Comparison of ENCODE assay signal across 7 mouse cellular contexts in genomic region chr17:14204061-14204460, GRCm38 (mm10). TPM values are rescaled to one million over a fixed set of nuclear protein-coding genes. Genes with fewer than 3 reads are reported as not detected.
DNase-seq lines count a peak whose midpoint lies in the region; ATAC-seq and TF ChIP-seq lines count a peak whose summit lies in the region.

Dact2 (minus strand) TSS chr17:14204304.

- H3K27me3 ChIP-seq in heart, postnatal 0 days (ENCODE audit: control insufficient read depth, insufficient read depth, low read length) = peaks cover 63% of the 10 kb centered on the region
- peaks cover 73% of the 10 kb centered on the region for H3K27me3 ChIP-seq in midbrain, embryonic 13.5 days

- H3K27ac ChIP-seq in heart, postnatal 0 days (ENCODE audit: low read depth) = no peak within 1 kb of the TSS
- no peak within 1 kb of the TSS; the same call in 1 of the 2 replicates for H3K27ac ChIP-seq in midbrain, embryonic 13.5 days

- peak; percentile 93 for DNase-seq in R1 (ENCODE audit: low read depth, low spot score)
- peak; percentile 46 for DNase-seq in embryo, embryonic 11 days
- DNase-seq in heart, postnatal 0 days (ENCODE audit: low spot score) = no peak
- DNase-seq in left cerebral cortex, adult 8-10 months (ENCODE audit: low spot score in 2 of 2) = peak in 1 of 2 experiments; percentile 72
- DNase-seq in urinary bladder, postnatal 25 days (ENCODE audit: low spot score) = no peak
- no peak for DNase-seq in urinary bladder, postnatal 14 days (ENCODE audit: low spot score)

- H3K9me3 ChIP-seq in heart, postnatal 0 days (replicated peaks; ENCODE audit: control insufficient read depth, low read length) = no peaks in the 10 kb centered on the region
- H3K9me3 ChIP-seq in midbrain, embryonic 13.5 days = no peaks in the 10 kb centered on the region

- TF ChIP-seq EP300 in heart, postnatal 0 days (IDR thresholded peaks at IDR 0.05; ENCODE audit: low read depth) = no peak

- ATAC-seq in heart, postnatal 0 days (ENCODE audit: insufficient read depth, low read depth) = no peak
- ATAC-seq in midbrain, embryonic 13.5 days = 0 out of 2 replicates have a peak, but pooled peaks have one; percentile 21

- peak; percentile 17; the same call in 1 of the 2 replicates for TF ChIP-seq CTCF in heart, postnatal 0 days (IDR thresholded peaks at IDR 0.05; ENCODE audit: low read depth)

- peak within 1 kb of the TSS; percentile 33; the same call in 1 of the 2 replicates for H3K9ac ChIP-seq in heart, postnatal 0 days (replicated peaks; ENCODE audit: low read depth, low read length)
- peak within 1 kb of the TSS; percentile 71 for H3K9ac ChIP-seq in midbrain, embryonic 13.5 days (replicated peaks)

- no peaks in the 10 kb centered on the region for H3K36me3 ChIP-seq in heart, postnatal 0 days (replicated peaks; ENCODE audit: control insufficient read depth, insufficient read depth, low read length)
- H3K36me3 ChIP-seq in midbrain, embryonic 13.5 days = no peaks in the 10 kb centered on the region

- no peaks in the 10 kb centered on the region; the same call in 1 of the 2 replicates for H3K4me1 ChIP-seq in heart, postnatal 0 days (ENCODE audit: control insufficient read depth, insufficient read depth)
- H3K4me1 ChIP-seq in midbrain, embryonic 13.5 days (replicated peaks) = peaks cover 33% of the 10 kb centered on the region

- peak within 1 kb of the TSS; percentile 65 for H3K4me3 ChIP-seq in heart, postnatal 0 days (ENCODE audit: low read depth, low read length)
- peak within 1 kb of the TSS; percentile 63 for H3K4me3 ChIP-seq in midbrain, embryonic 13.5 days (replicated peaks)

- 30% methylated on average over 13 of the region's 13 CpGs for WGBS in heart, postnatal 0 days
- 51% methylated on average over 13 of the region's 13 CpGs for WGBS in midbrain, embryonic 13.5 days

- peak within 1 kb of the TSS; percentile 96 for H3K4me2 ChIP-seq in heart, postnatal 0 days (ENCODE audit: low read depth, low read length)
- H3K4me2 ChIP-seq in midbrain, embryonic 13.5 days (replicated peaks) = peak within 1 kb of the TSS; percentile 94

RNA-seq across cellular contexts. Expression of gene Dact2, which starts in this region (rescaled TPM):
- 2.1 and 2.5 TPM in 2 replicates for total RNA-seq in heart, postnatal 0 days (2014; rRNA removed; ENCODE audit: low replicate concordance)
- 0.20 and 0.55 TPM in 2 replicates for polyA plus RNA-seq in heart, postnatal 0 days (2015; fragmentation: Nextera tagmentation; extraction: Ambion mirVana)
- 10 to 100 TPM; 76.6 to 98.0 (median 87.1) TPM for total RNA-seq in left cerebral cortex, adult 8-10 months (2022)
- polyA plus RNA-seq in midbrain, embryonic 13.5 days (2015; fragmentation: Nextera tagmentation; extraction: Ambion mirVana) = 0.66 and 0.94 TPM in 2 replicates

Comparison
In these comparisons a context has a peak if more than half of its experiments do, and no peak if none do; other contexts are left out.
1. RNA of gene Dact2 (total RNA-seq): 76.6 to 98.0 TPM in left cerebral cortex, adult 8-10 months; 2.1 to 2.5 TPM in heart, postnatal 0 days; every median in the first group is over 10 times any median in the second.
2. Peak in ATAC-seq, H3K4me3 ChIP-seq, H3K9ac ChIP-seq and H3K4me2 ChIP-seq in midbrain, embryonic 13.5 days; RNA of the gene not detected or under 1 TPM.
3. DNase-seq: peak in R1 (single experiment) and embryo, embryonic 11 days (single experiment); none in heart, postnatal 0 days (single experiment), urinary bladder, postnatal 25 days (single experiment) and urinary bladder, postnatal 14 days (single experiment).